Comparison of ENCODE assay signal across 12 mouse cellular contexts in the genomic region with DNA sequence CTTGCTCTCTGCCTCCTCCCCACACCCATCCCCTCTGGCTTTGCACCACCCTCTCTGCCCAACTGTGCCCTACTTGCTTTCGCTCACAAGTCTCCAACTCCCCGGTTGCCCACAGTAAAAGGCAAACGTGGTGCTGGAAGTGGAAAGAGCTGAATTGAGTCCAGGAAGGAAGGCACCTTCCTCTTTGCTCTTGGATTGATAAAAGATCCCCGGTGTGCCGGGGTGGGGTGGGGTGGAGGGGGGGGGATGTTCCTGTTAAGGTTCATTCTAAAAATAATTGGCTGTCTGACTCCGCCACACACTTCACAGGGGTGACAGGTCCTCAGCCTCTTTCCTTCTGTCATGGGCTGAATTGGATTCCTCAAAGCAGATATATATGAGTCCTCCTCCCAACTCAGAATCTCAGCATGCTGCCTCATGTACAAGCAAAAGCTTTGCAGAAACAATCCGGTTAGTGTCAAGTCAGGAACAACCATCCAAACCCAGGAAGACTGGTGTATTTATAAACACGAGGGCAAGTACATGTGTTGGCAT. TPM values are rescaled to one million over a fixed set of nuclear protein-coding genes. Genes with fewer than 3 reads are reported as not detected.
DNase-seq lines count a peak whose midpoint lies in the region; ATAC-seq and TF ChIP-seq lines count a peak whose summit lies in the region.
"Had no signal": no experiment of that assay in that cellular context is flagged by ENCODE, and none has a peak within 500 bp of the region (broad histone marks: within the 10 kb centered on the region; RNA-seq: fewer than 3 reads in every experiment).

No protein-coding gene starts in this region.

- H3K36me3 ChIP-seq in heart, embryonic 11.5 days (ENCODE audit: control insufficient read depth, insufficient read depth, low read length), result no peaks in the 10 kb centered on the region
- H3K36me3 ChIP-seq in lung, embryonic 15.5 days, result no peaks in the 10 kb centered on the region
- no peaks in the 10 kb centered on the region for H3K36me3 ChIP-seq in lung, postnatal 0 days (ENCODE audit: insufficient read depth, low read length)
- no peaks in the 10 kb centered on the region for H3K36me3 ChIP-seq in heart, embryonic 15.5 days
- no peaks in the 10 kb centered on the region for H3K36me3 ChIP-seq in stomach, embryonic 16.5 days (ENCODE audit: control insufficient read depth, insufficient read depth, low read length)
- H3K36me3 ChIP-seq: hindbrain, embryonic 12.5 days had no signal

- ATAC-seq in heart, embryonic 11.5 days (replicated peaks; ENCODE audit: insufficient number of reproducible peaks, low FRiP score, low TSS enrichment), result 0 out of 2 replicates have a peak, but pooled peaks have one; percentile 27
- ATAC-seq in lung, embryonic 15.5 days (ENCODE audit: borderline replicate concordance, extremely low read depth, low FRiP score, low TSS enrichment), result no peak
- ATAC-seq in lung, postnatal 0 days, result no peak
- peak; percentile 55; the same call in 1 of the 2 replicates for ATAC-seq in heart, embryonic 15.5 days (replicated peaks; ENCODE audit: insufficient number of reproducible peaks, insufficient read depth, low FRiP score, low read depth)
- ATAC-seq in stomach, embryonic 16.5 days (ENCODE audit: insufficient read depth, low FRiP score), result no peak

- peak overlapping the region; percentile 47 for H3K4me2 ChIP-seq in heart, embryonic 11.5 days
- H3K4me2 ChIP-seq in lung, embryonic 15.5 days, result peak overlapping the region; percentile 16; the same call in 1 of the 2 replicates
- H3K4me2 ChIP-seq in lung, postnatal 0 days (replicated peaks; ENCODE audit: low read depth, low read length), result no peak overlapping the region
- H3K4me2 ChIP-seq in heart, embryonic 15.5 days, result peak overlapping the region; percentile 39
- H3K4me2 ChIP-seq in stomach, embryonic 16.5 days (ENCODE audit: low read depth, low read length), result no peak overlapping the region
- H3K4me2 ChIP-seq: hindbrain, embryonic 12.5 days; midbrain, embryonic 11.5 days had no signal

- no peak overlapping the region for H3K4me3 ChIP-seq in heart, embryonic 11.5 days (ENCODE audit: low read depth, low read length)
- no peak overlapping the region for H3K4me3 ChIP-seq in lung, embryonic 15.5 days
- no peak overlapping the region for H3K4me3 ChIP-seq in lung, postnatal 0 days (ENCODE audit: low read depth, low read length)
- H3K4me3 ChIP-seq in heart, embryonic 15.5 days, result no peak overlapping the region
- H3K4me3 ChIP-seq in stomach, embryonic 16.5 days (replicated peaks; ENCODE audit: low read length), result no peak overlapping the region
- H3K4me3 ChIP-seq: erythroblast, embryonic 14.5 days; hindbrain, embryonic 12.5 days; myocyte had no signal

- no peaks in the 10 kb centered on the region; the same call in 1 of the 2 replicates for H3K27me3 ChIP-seq in heart, embryonic 11.5 days (ENCODE audit: control insufficient read depth, insufficient read depth, low read length)
- H3K27me3 ChIP-seq in lung, embryonic 15.5 days, result no peaks in the 10 kb centered on the region
- H3K27me3 ChIP-seq in lung, postnatal 0 days (replicated peaks; ENCODE audit: insufficient read depth, low read length), result no peaks in the 10 kb centered on the region
- H3K27me3 ChIP-seq in heart, embryonic 15.5 days, result no peaks in the 10 kb centered on the region
- no peaks in the 10 kb centered on the region for H3K27me3 ChIP-seq in stomach, embryonic 16.5 days (ENCODE audit: control insufficient read depth, insufficient read depth, low read length)
- H3K27me3 ChIP-seq: hindbrain, embryonic 12.5 days had no signal

- no peak for TF ChIP-seq EP300 in lung, postnatal 0 days (IDR thresholded peaks at IDR 0.05)

- TF ChIP-seq CTCF in lung, postnatal 0 days (IDR thresholded peaks at IDR 0.05), result no peak

- no peak for DNase-seq in heart, postnatal 36 days
- no peak for DNase-seq in lung, postnatal 0 days (ENCODE audit: low spot score)
- no peak for DNase-seq in cerebellum, adult 11-12 months
- DNase-seq: thymus, adult 18-20 months had no signal

- no peaks in the 10 kb centered on the region for H3K9me3 ChIP-seq in heart, embryonic 11.5 days (replicated peaks; ENCODE audit: control insufficient read depth, low read length)
- H3K9me3 ChIP-seq in lung, embryonic 15.5 days, result no peaks in the 10 kb centered on the region
- H3K9me3 ChIP-seq in lung, postnatal 0 days (ENCODE audit: low read length), result no peaks in the 10 kb centered on the region
- H3K9me3 ChIP-seq in heart, embryonic 15.5 days (replicated peaks), result no peaks in the 10 kb centered on the region
- no peaks in the 10 kb centered on the region for H3K9me3 ChIP-seq in stomach, embryonic 16.5 days (replicated peaks; ENCODE audit: control insufficient read depth, low read length)
- H3K9me3 ChIP-seq: hindbrain, embryonic 12.5 days had no signal

- intact Hi-C loops in heart, postnatal 36 days (cut with DNase I), result loop anchor here (5.0 kb wide), 1 partner anchor 85 kb away; no protein-coding TSS in a partner anchor

- WGBS in heart, embryonic 11.5 days (ENCODE audit: insufficient replicate concordance), result 26% methylated on average over 8 of the region's 8 CpGs
- WGBS in lung, embryonic 15.5 days, result 40% methylated on average over 8 of the region's 8 CpGs
- 38% methylated on average over 8 of the region's 8 CpGs for WGBS in lung, postnatal 0 days
- 22% methylated on average over 8 of the region's 8 CpGs for WGBS in heart, embryonic 15.5 days
- WGBS in stomach, embryonic 16.5 days, result 55% methylated on average over 8 of the region's 8 CpGs

- peaks cover 38% of the 10 kb centered on the region for H3K4me1 ChIP-seq in heart, embryonic 11.5 days (ENCODE audit: control insufficient read depth, insufficient read depth, low read length)
- peaks cover 20% of the 10 kb centered on the region for H3K4me1 ChIP-seq in lung, embryonic 15.5 days
- peaks cover 5% of the 10 kb centered on the region; the same call in 1 of the 2 replicates for H3K4me1 ChIP-seq in lung, postnatal 0 days (ENCODE audit: insufficient read depth, low read depth, low read length)
- H3K4me1 ChIP-seq in heart, embryonic 15.5 days (replicated peaks), result peaks cover 42% of the 10 kb centered on the region
- H3K4me1 ChIP-seq in stomach, embryonic 16.5 days (ENCODE audit: control insufficient read depth, insufficient read depth, low read length), result peaks cover 28% of the 10 kb centered on the region

- no peak overlapping the region for H3K9ac ChIP-seq in heart, embryonic 11.5 days (ENCODE audit: low read depth, low read length)
- no peak overlapping the region for H3K9ac ChIP-seq in lung, embryonic 15.5 days
- H3K9ac ChIP-seq in lung, postnatal 0 days (replicated peaks; ENCODE audit: low read depth), result no peak overlapping the region
- H3K9ac ChIP-seq in heart, embryonic 15.5 days, result no peak overlapping the region
- H3K9ac ChIP-seq in stomach, embryonic 16.5 days (ENCODE audit: low read length), result no peak overlapping the region
- H3K9ac ChIP-seq: hindbrain, embryonic 12.5 days had no signal

- peak overlapping the region; percentile 37 for H3K27ac ChIP-seq in heart, embryonic 11.5 days (ENCODE audit: low read depth, low read length)
- H3K27ac ChIP-seq in lung, embryonic 15.5 days, result peak overlapping the region; percentile 22; the same call in 1 of the 2 replicates
- H3K27ac ChIP-seq in lung, postnatal 0 days (ENCODE audit: low read length), result no peak overlapping the region
- peak overlapping the region; percentile 79 for H3K27ac ChIP-seq in heart, embryonic 15.5 days
- H3K27ac ChIP-seq in stomach, embryonic 16.5 days (ENCODE audit: low read length), result peak overlapping the region; percentile 40
- H3K27ac ChIP-seq: hindbrain, embryonic 12.5 days had no signal

RNA-seq across cellular contexts. Expression of a gene that starts 24.6 kb away (rescaled TPM):
- 8.6 and 8.8 TPM in 2 replicates for polyA plus RNA-seq in heart, embryonic 11.5 days (2014; fragmentation: Nextera tagmentation; extraction: Ambion mirVana)
- 1 to 10 TPM; 3.4 to 4.5 TPM for total RNA-seq in heart, postnatal 36 days (2021)
- polyA plus RNA-seq in lung, embryonic 15.5 days (2015; fragmentation: Nextera tagmentation; extraction: Ambion mirVana), result 4.7 and 5.9 TPM in 2 replicates
- 2.1 and 2.2 TPM in 2 replicates for polyA plus RNA-seq in lung, postnatal 0 days (2015; fragmentation: Nextera tagmentation; extraction: Ambion mirVana)
- polyA plus RNA-seq in heart, embryonic 15.5 days (2015; fragmentation: Nextera tagmentation; extraction: Ambion mirVana), result 7.0 and 8.0 TPM in 2 replicates
- 9.0 and 9.2 TPM in 2 replicates for polyA plus RNA-seq in stomach, embryonic 16.5 days (2015; fragmentation: Nextera tagmentation; extraction: Ambion mirVana)
- polyA plus RNA-seq: erythroblast, embryonic 14.5 days; myocyte had no signal

Comparison
In these comparisons a context has a peak if more than half of its experiments do, and no peak if none do; other contexts are left out.
1. H3K4me2 ChIP-seq: peak in heart, embryonic 11.5 days (single experiment), lung, embryonic 15.5 days (single experiment) and heart, embryonic 15.5 days (single experiment); none in lung, postnatal 0 days (single experiment) and stomach, embryonic 16.5 days (single experiment).
2. ATAC-seq: peak in heart, embryonic 11.5 days (single experiment) and heart, embryonic 15.5 days (single experiment); none in lung, embryonic 15.5 days (single experiment), lung, postnatal 0 days (single experiment) and stomach, embryonic 16.5 days (single experiment).